Mouse (Mus musculus) lung, embryonic 15.5 days (tissue): ENCODE measurements at regions not wholly inside any gene's neighbourhood (a gene's known extent, or its start where the extent isn't known, plus 50 kb on each side); places are given as distances from the start of the nearest gene placed in this dataset. TPM values are rescaled to one million over a fixed set of nuclear protein-coding genes. Genes with fewer than 3 reads are reported as not detected.

Experiments
- microRNA-seq: library from miRNA; unstranded; fragments of <30 nt; microRNA quantifications from one replicate; pipeline ENCODE4, GENCODE M21; 2016

Small RNA genes lying in the stretch of these regions (microRNA-seq; reads per million reads assigned to microRNA genes)
- not detected for gene Gm25649
